Mouse (Mus musculus) spleen, postnatal 0 days (tissue): Measurements from ENCODE around the gene Olfr93. TPM values are rescaled to one million over a fixed set of nuclear protein-coding genes. Genes with fewer than 3 reads are reported as not detected.

Experiments used
- polyA plus RNA-seq: library from polyadenylated mRNA; unstranded; fragments of >200 nt; fragmentation: Nextera tagmentation; extraction: Ambion mirVana; gene quantifications from 2 replicates; pipeline ENCODE4 v1.2.1, GENCODE M21; 2015

Gene Olfr93
- not detected in 2 replicates for polyA plus RNA-seq

DNA sequence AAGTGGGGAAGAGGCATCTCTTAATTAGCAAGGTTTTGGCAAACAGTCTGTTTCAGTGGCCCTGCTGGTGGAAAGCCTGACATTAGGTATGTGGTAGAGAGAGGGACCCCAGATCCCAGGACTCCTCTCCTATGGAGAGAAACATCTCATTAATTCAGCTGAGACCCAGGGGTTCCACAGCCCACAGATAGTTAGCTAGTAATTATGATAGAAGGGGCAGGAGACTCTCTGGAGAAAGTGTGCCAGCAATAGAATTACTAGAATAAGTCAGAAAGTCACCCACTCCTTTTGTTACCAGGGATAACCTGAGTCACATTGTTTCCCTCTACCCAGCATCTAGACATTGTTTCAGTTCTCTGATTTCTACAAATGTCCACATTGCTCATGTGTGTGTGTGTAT, at the start of gene Olfr93:
Olfr93 (minus strand) TSS at position 101 of the 400 bp plus-strand sequence.

DNA sequence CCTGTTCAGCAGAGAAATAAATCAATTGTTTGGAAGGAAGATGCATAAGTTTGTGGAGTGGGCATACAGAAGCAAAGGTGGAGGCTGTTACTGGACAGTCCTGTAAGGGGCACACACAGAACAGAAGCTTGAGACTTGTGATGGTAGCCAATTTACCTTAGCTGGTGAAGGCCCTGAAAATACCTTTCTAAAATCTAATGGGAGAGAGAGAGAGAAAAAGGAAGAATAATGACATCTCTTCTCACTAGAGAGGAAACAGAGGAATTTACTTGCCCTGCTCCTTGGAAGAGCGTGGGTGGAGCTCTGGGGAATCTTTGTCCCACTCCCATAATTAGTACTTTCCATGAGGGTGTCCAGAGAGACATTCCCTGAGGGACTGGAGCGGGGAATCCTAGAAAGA, 39.6 kb upstream of the Olfr93 start, which contains the start of gene Olfr94:
Olfr94 (minus strand) TSS at position 101 of the 400 bp plus-strand sequence.

DNA sequence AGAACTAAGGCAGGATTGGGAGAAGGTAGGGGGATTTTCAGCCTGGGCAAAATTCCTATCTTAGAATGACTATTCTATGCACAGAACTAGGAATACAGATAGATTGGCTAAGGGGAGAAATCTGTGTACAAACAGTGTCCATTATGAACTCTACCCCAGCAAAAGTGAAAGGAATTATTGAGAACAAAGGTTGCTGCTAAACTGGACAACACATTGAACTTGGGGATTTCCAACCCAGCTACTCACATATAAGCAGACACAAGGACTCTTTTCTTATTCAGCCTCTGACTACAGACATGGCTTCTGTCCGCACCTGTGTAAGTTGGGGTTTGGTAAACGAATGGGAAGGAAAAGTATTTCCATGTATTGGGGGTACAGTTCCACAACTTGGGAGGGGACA, 32.4 kb upstream of the Olfr93 start, which contains the start of gene Ubd:
Ubd (plus strand) TSS at position 237 of the 400 bp plus-strand sequence.

DNA sequence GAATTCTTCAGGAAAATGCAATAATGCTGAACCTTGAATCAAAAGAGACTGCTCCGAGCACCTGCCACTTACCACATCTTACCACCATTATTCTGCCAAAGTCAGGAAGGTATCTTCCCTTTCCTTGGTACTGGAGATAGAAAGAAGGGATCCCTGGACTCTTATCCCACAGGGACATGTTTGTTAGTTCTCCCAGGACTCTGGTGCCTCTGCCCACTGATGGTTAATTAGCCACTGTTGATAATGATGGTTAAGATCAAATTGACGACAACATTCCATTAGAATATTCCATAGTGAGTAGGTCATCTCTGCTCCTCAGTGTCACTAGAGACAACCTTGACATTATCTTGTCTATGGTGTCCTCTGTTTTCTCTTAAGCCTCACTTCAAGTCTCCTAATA, 41.3 kb downstream of the Olfr93 start, which contains the start of gene Olfr92:
Olfr92 (minus strand) TSS at position 101 of the 400 bp plus-strand sequence.

DNA sequence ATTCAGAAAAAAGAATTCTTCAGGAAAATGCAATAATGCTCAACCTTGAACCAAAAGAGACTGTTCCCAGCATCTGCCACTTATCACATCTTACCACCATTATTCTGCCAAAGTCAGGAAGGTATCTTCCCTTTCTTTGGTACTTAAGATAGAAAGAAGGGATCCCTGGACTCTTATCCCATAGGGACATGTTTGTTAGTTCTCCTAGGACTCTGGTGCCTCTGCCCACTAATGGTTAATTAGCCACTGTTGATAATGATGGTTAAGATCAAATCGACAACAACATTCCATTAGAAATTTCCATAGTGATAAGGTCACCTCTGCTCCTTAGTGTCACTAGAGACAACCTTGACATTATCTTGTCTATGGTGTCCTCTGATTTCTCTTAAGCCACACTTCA, 63.1 kb downstream of the Olfr93 start, which contains the start of gene Olfr91:
Olfr91 (minus strand) TSS at position 101 of the 400 bp plus-strand sequence.

Other genes starting within 250 kb of the Olfr93 start
- 0.45 and 0.87 TPM in 2 replicates for gene Rnf39, start 218.6 kb downstream of the Olfr93 start, polyA plus RNA-seq
- 47.2 and 52.0 TPM in 2 replicates for gene Ppp1r11, start 209.8 kb downstream of the Olfr93 start, polyA plus RNA-seq
- gene Znrd1, start 202.9 kb downstream of the Olfr93 start, polyA plus RNA-seq: 39.7 and 42.5 TPM in 2 replicates
- 2.0 and 2.8 TPM in 2 replicates for gene Znrd1as, start 202.9 kb downstream of the Olfr93 start, polyA plus RNA-seq
- not detected in 2 replicates for gene 2410137M14Rik, start 180.3 kb downstream of the Olfr93 start, polyA plus RNA-seq
- gene H2-M5, start 172.0 kb downstream of the Olfr93 start, polyA plus RNA-seq: 0.25 TPM in 1 of 2 replicates, not detected in the other
- 8.1 and 9.5 TPM in 2 replicates for gene Zfp57, start 160.3 kb downstream of the Olfr93 start, polyA plus RNA-seq
- gene Mog, start 138.1 kb downstream of the Olfr93 start, polyA plus RNA-seq: not detected in 2 replicates
- 3.6 and 5.4 TPM in 2 replicates for gene Gabbr1, start 115.5 kb downstream of the Olfr93 start, polyA plus RNA-seq
- gene Olfr90, start 73.0 kb downstream of the Olfr93 start, polyA plus RNA-seq: not detected in 2 replicates
- gene Olfr91, start 63.2 kb downstream of the Olfr93 start, polyA plus RNA-seq: not detected in 2 replicates
- not detected in 2 replicates for gene Olfr92, start 41.4 kb downstream of the Olfr93 start, polyA plus RNA-seq
- gene Ubd, start 32.4 kb upstream of the Olfr93 start, polyA plus RNA-seq: 0.28 TPM in 1 of 2 replicates, not detected in the other
- not detected in 2 replicates for gene Olfr94, start 39.5 kb upstream of the Olfr93 start, polyA plus RNA-seq
- gene Olfr95, start 51.6 kb upstream of the Olfr93 start, polyA plus RNA-seq: not detected in 2 replicates
- gene Olfr96, start 58.7 kb upstream of the Olfr93 start, polyA plus RNA-seq: not detected in 2 replicates
- not detected in 2 replicates for gene Olfr97, start 75.8 kb upstream of the Olfr93 start, polyA plus RNA-seq
- gene Olfr98, start 102.3 kb upstream of the Olfr93 start, polyA plus RNA-seq: not detected in 2 replicates
- 5.1 and 6.1 TPM in 2 replicates for gene H2-M3, start 108.7 kb upstream of the Olfr93 start, polyA plus RNA-seq
- gene Olfr99, start 122.0 kb upstream of the Olfr93 start, polyA plus RNA-seq: not detected in 2 replicates
- not detected in 2 replicates for gene Olfr101, start 142.8 kb upstream of the Olfr93 start, polyA plus RNA-seq
- gene Olfr102, start 155.6 kb upstream of the Olfr93 start, polyA plus RNA-seq: not detected in 2 replicates
- not detected in 2 replicates for gene Olfr103, start 178.2 kb upstream of the Olfr93 start, polyA plus RNA-seq
- not detected in 2 replicates for gene Olfr104-ps, start 198.1 kb upstream of the Olfr93 start, polyA plus RNA-seq
- not detected in 2 replicates for gene Olfr105-ps, start 217.5 kb upstream of the Olfr93 start, polyA plus RNA-seq
- not detected in 2 replicates for gene Olfr106-ps, start 228.9 kb upstream of the Olfr93 start, polyA plus RNA-seq
- not detected in 2 replicates for gene Olfr107, start 237.7 kb upstream of the Olfr93 start, polyA plus RNA-seq